Mouse (Mus musculus) heart, adult 2 months (tissue): ENCODE measurements at regions not wholly inside any gene's neighbourhood (a gene's known extent, or its start where the extent isn't known, plus 50 kb on each side); places are given as distances from the start of the nearest gene placed in this dataset.

ENCODE experiments used
- EP300 ChIP-seq: fragments of 200-500 bp; IDR thresholded peaks from 2 replicates; pipeline ENCODE4 v1.6.1; 2011; ENCODE audit warnings: low read depth, low read length, control low read depth; ENCODE audit not compliant: insufficient read depth
- POLR2A ChIP-seq: fragments of 200-500 bp; IDR thresholded peaks from 2 replicates; pipeline ENCODE4 v1.6.1; 2011; ENCODE audit warnings: mild to moderate bottlenecking, low read depth, low read length, control low read depth; ENCODE audit not compliant: insufficient read depth

- TF ChIP-seq EP300 (no peak), POLR2A (no peak)
Measured at GRCm38 (mm10) chr2:46065034-46065802, 948.0 kb upstream of the Zeb2 start.
